Mouse (Mus musculus) thymus, adult 2 months (tissue): ENCODE measurements around the gene Mecom.

Experiments used
- CTCF ChIP-seq: fragments of 200-500 bp; IDR thresholded peaks from 2 replicates; pipeline ENCODE4 v1.5.1; 2012; ENCODE audit warnings: mild to moderate bottlenecking, control low read depth, low read length, moderate library complexity, borderline replicate concordance; ENCODE audit not compliant: control insufficient read depth, poor library complexity, insufficient read depth; ENCODE audit errors: extremely low read depth
- POLR2A ChIP-seq: fragments of 200-500 bp; IDR thresholded peaks from 2 replicates; pipeline ENCODE4 v1.6.1; 2012; ENCODE audit warnings: mild to moderate bottlenecking, low read length, control low read depth, moderate library complexity; ENCODE audit not compliant: control insufficient read depth, poor library complexity, insufficient read depth; ENCODE audit errors: extremely low read depth

- TF ChIP-seq CTCF: no peak
- no peak for TF ChIP-seq POLR2A
These were observed 49.5 kb upstream of the Mecom start for GRCm38 (mm10) chr3:30597271-30597670.
